10 mouse cellular contexts compared by ENCODE assay signal in the genomic region with DNA sequence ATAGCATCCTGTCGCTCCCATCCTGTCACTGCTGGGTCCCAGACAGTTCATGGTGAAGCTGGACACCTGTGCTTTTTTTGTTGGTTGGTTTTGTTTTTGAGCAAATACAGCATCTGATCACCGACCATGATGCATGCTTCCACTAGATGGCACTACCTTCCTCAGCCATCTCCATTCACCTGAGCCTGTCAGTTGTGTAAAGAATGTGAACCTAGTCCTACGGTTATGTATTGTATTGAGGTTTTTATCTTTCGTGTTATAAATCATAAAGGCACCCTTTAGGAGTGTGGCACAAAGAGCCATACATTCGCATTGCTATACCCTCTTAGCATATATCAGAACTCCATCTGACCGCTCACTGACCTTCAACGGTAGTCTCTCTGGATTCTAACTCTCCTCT. TPM values are rescaled to one million over a fixed set of nuclear protein-coding genes. Genes with fewer than 3 reads are reported as not detected.
DNase-seq lines count a peak whose midpoint lies in the region; ATAC-seq lines count a peak whose summit lies in the region.
"Had no signal": no experiment of that assay in that cellular context is flagged by ENCODE, and none has a peak within 500 bp of the region (broad histone marks: within the 10 kb centered on the region; RNA-seq: fewer than 3 reads in every experiment).

No protein-coding gene starts in this region.

- no peak overlapping the region for H3K4me2 ChIP-seq in hindbrain, embryonic 11.5 days (replicated peaks; ENCODE audit: low read depth, low read length)
- H3K4me2 ChIP-seq in limb, embryonic 12.5 days, result no peak overlapping the region

- no peaks in the 10 kb centered on the region for H3K9me3 ChIP-seq in hindbrain, embryonic 11.5 days (ENCODE audit: control insufficient read depth, low read length)
- H3K9me3 ChIP-seq in hindbrain, embryonic 10.5 days, result no peaks in the 10 kb centered on the region
- no peaks in the 10 kb centered on the region for H3K9me3 ChIP-seq in limb, embryonic 12.5 days

- no peak overlapping the region for H3K9ac ChIP-seq in hindbrain, embryonic 11.5 days (ENCODE audit: low read depth, low read length)
- H3K9ac ChIP-seq in limb, embryonic 12.5 days (replicated peaks), result no peak overlapping the region

- H3K27me3 ChIP-seq in hindbrain, embryonic 11.5 days (ENCODE audit: control insufficient read depth, insufficient read depth, low read length), result no peaks in the 10 kb centered on the region
- H3K27me3 ChIP-seq in hindbrain, embryonic 10.5 days (ENCODE audit: insufficient read depth, poor library complexity, severe bottlenecking), result no peaks in the 10 kb centered on the region
- no peaks in the 10 kb centered on the region for H3K27me3 ChIP-seq in limb, embryonic 12.5 days

- H3K36me3 ChIP-seq in hindbrain, embryonic 11.5 days (ENCODE audit: control insufficient read depth, insufficient read depth, low read length), result no peaks in the 10 kb centered on the region
- H3K36me3 ChIP-seq in hindbrain, embryonic 10.5 days, result no peaks in the 10 kb centered on the region
- H3K36me3 ChIP-seq in limb, embryonic 12.5 days, result no peaks in the 10 kb centered on the region

- 60% methylated on average over 7 of the region's 7 CpGs for WGBS in hindbrain, embryonic 11.5 days
- WGBS in hindbrain, embryonic 10.5 days, result 59% methylated on average over 7 of the region's 7 CpGs
- 57% methylated on average over 7 of the region's 7 CpGs for WGBS in limb, embryonic 12.5 days

- DNase-seq in hindbrain, embryonic 11.5 days (ENCODE audit: low spot score), result no peak
- DNase-seq in hindbrain, embryonic 10.5 days (ENCODE audit: low spot score), result no peak
- DNase-seq in ES-CJ7 (ENCODE audit: low read depth, low spot score), result peak; percentile 26
- DNase-seq in cerebellum, postnatal 36 days, result peak; percentile 38 to 47
- DNase-seq in adrenal gland, adult 2 months, result no peak
- no peak for DNase-seq in left cerebral cortex, adult 9 months (ENCODE audit: low spot score in 2 of 2)
- DNase-seq: lung, postnatal 36 days had no signal

- no peak overlapping the region for H3K4me3 ChIP-seq in hindbrain, embryonic 11.5 days (ENCODE audit: low read depth, low read length)
- H3K4me3 ChIP-seq in hindbrain, embryonic 10.5 days, result no peak overlapping the region
- H3K4me3 ChIP-seq in limb, embryonic 12.5 days (replicated peaks), result no peak overlapping the region

- no peak overlapping the region for H3K27ac ChIP-seq in hindbrain, embryonic 11.5 days (ENCODE audit: low read depth, low read length)
- no peak overlapping the region for H3K27ac ChIP-seq in hindbrain, embryonic 10.5 days
- no peak overlapping the region for H3K27ac ChIP-seq in limb, embryonic 12.5 days

- ATAC-seq in hindbrain, embryonic 11.5 days (ENCODE audit: low FRiP score), result peak; percentile 25; the same call in 1 of the 2 replicates
- 0 out of 2 replicates have a peak, but pooled peaks have one; percentile 32 for ATAC-seq in limb, embryonic 12.5 days (ENCODE audit: insufficient number of reproducible peaks, insufficient read depth, low FRiP score, low TSS enrichment, low read depth)
- ATAC-seq in activated CD4-positive, CD25-positive, alpha-beta regulatory T cell, adult 4 months, result no peak

- no peaks in the 10 kb centered on the region; the same call in 1 of the 2 replicates for H3K4me1 ChIP-seq in hindbrain, embryonic 11.5 days (replicated peaks; ENCODE audit: control insufficient read depth, insufficient read depth, low read length)
- H3K4me1 ChIP-seq in hindbrain, embryonic 10.5 days (replicated peaks), result no peaks in the 10 kb centered on the region
- no peaks in the 10 kb centered on the region for H3K4me1 ChIP-seq in limb, embryonic 12.5 days (replicated peaks)

RNA-seq across cellular contexts. Expression of gene Lamp5, which starts 49.9 kb away (rescaled TPM):
- polyA plus RNA-seq in hindbrain, embryonic 11.5 days (2014; fragmentation: Nextera tagmentation; extraction: Ambion mirVana), result 73.1 and 88.1 TPM in 2 replicates
- polyA plus RNA-seq in hindbrain, embryonic 10.5 days (2016; fragmentation: Nextera tagmentation; extraction: Ambion mirVana), result 8.6 and 64.0 TPM in 2 replicates
- 0.63 and 0.90 TPM in 2 replicates for polyA plus RNA-seq in limb, embryonic 12.5 days (2016; fragmentation: Nextera tagmentation; extraction: Ambion mirVana)
- not detected for total RNA-seq in adrenal gland, adult 2 months (2021)
- polyA plus RNA-seq in adrenal gland, adult 2 months (2012; rRNA removed), result not detected in 2 replicates
- not detected for polyA plus RNA-seq in activated CD4-positive, CD25-positive, alpha-beta regulatory T cell, adult 4 months (2017; shearing (Covaris generic))
- polyA plus RNA-seq: stomach, embryonic 14.5 days had no signal

Comparison
In these comparisons a context has a peak if more than half of its experiments do, and no peak if none do; other contexts are left out.
1. DNase-seq: peak in ES-CJ7 (single experiment) and cerebellum, postnatal 36 days (2 of 2); none in hindbrain, embryonic 11.5 days (single experiment), hindbrain, embryonic 10.5 days (single experiment), adrenal gland, adult 2 months (single experiment) and left cerebral cortex, adult 9 months (0 of 2).